Mouse (Mus musculus) G1E (cell line): ENCODE measurements around the gene Tspan18.

Source experiments
- CTCF ChIP-seq: IDR thresholded peaks from 2 replicates; pipeline ENCODE4 v1.5.1; 2012; ENCODE audit warnings: low read depth, low read length, inconsistent platforms, mixed read lengths
- GATA1 ChIP-seq: IDR thresholded peaks from 2 replicates; pipeline ENCODE4 v1.6.1; 2012; ENCODE audit warnings: borderline replicate concordance, low read length, inconsistent platforms, mixed read lengths
- GATA2 ChIP-seq: IDR thresholded peaks from 2 replicates; pipeline ENCODE4 v1.6.1; 2012; ENCODE audit warnings: low read depth, low read length, inconsistent platforms, borderline replicate concordance
- POLR2AphosphoS5 ChIP-seq: IDR thresholded peaks from 2 replicates; pipeline ENCODE4 v1.6.1; 2012; ENCODE audit warnings: low read depth, low read length, inconsistent platforms; ENCODE audit not compliant: insufficient replicate concordance

GRCm38 (mm10) chr2:93283481-93284293 is 50.6 kb downstream of the Tspan18 start:
- TF ChIP-seq CTCF = no peak
- no peak for TF ChIP-seq POLR2AphosphoS5
- no peak for TF ChIP-seq GATA2
- no peak for TF ChIP-seq GATA1
